Mouse (Mus musculus) monocyte, adult 5-6 weeks (primary cell): Measurements from ENCODE around the gene Gltpd2. TPM values are rescaled to one million over a fixed set of nuclear protein-coding genes. Genes with fewer than 3 reads are reported as not detected.

ENCODE experiments used
- ATAC-seq: fragments of 153-309, 156-312 bp; replicated peaks from 2 replicates; pipeline ENCODE4 v1.8.0; 2017; ENCODE audit warnings: mild to moderate bottlenecking; ENCODE audit not compliant: low TSS enrichment, insufficient number of reproducible peaks, severe bottlenecking, poor library complexity, low FRiP score
- total RNA-seq: library from RNA; stranded (forward); fragments of 200-1000, 200-491, 200-594 nt; gene quantifications from 3 replicates; pipeline ENCODE4 v1.2.3, GENCODE M21; 2017

Gltpd2 gene
- total RNA-seq, 1 experiment from 2014 or later, result not detected

DNA sequence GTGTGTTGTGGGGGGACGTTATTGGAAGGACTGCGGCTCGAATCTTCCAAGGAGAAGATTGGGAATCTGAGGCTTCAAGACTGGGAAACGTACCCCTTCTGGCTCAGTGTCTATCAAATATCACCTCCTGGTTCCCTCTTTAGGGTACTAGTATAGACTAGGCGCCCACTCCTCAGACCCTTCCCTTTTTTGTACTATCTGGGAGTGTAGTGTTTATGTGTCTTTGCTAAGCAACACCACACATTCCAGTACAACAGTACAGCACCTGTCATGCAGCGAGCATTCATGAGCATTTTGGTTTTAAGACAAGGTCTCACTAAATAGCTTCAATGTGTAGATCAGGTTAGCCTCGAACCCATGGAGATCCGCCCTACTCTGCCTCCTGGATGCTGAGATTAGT is 32.5 kb downstream of the Gltpd2 start:
- no peak for ATAC-seq

GRCm38 (mm10) chr11:70553940-70554339 is 34.9 kb downstream of the Gltpd2 start:
- no peak for ATAC-seq

- no peak for ATAC-seq
Observed at GRCm38 (mm10) chr11:70557545-70557944, 38.5 kb downstream of the Gltpd2 start.

GRCm38 (mm10) chr11:70561937-70562286 is 42.9 kb downstream of the Gltpd2 start:
- no peak for ATAC-seq

DNA sequence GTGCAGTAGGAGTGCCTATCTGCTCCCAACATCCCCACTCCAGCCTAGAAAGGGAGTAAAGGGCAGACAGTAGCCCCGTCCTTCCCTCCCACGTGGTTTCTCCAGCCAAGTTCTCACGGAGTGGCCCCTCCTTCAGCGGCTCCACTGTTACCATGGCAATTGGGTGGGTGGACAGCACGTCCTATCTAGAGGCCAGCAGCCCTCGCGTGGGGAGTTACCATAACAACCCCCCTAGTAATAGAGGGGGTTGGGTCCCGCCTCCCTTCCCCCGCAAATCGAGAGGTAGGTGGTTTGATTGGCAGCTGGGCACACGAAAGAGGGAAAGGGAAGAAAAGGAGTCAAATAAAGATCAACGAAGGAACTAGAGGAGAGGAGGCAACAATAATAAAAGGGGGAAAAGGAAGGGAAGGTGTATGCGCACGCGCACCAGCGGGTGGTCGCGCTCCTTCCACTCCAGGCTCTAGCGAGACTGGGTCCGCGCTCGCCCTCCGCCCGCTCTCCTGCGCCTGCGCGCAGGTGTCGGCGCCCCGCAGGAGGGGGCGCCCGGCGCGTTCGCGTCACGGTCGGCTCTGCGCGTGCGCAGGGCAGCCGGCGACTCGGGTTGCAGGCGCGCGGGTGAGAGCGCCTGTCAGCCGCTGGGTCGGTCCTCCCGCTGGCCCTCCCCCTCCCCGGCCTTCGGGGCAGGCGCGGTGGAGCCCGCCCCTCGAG is 43.4 kb downstream of the Gltpd2 start, which contains the start of gene Mink1:
Gene Mink1 (plus strand): TSS at position 595 of the 708 bp plus-strand sequence.
- ATAC-seq, result peak; percentile 40

GRCm38 (mm10) chr11:70562995-70563469 is 44.0 kb downstream of the Gltpd2 start:
- no peak for ATAC-seq

- ATAC-seq, result 0 out of 2 replicates have a peak, but pooled peaks have one; percentile 28
Observed at GRCm38 (mm10) chr11:70563470-70564275, 44.7 kb downstream of the Gltpd2 start.

DNA sequence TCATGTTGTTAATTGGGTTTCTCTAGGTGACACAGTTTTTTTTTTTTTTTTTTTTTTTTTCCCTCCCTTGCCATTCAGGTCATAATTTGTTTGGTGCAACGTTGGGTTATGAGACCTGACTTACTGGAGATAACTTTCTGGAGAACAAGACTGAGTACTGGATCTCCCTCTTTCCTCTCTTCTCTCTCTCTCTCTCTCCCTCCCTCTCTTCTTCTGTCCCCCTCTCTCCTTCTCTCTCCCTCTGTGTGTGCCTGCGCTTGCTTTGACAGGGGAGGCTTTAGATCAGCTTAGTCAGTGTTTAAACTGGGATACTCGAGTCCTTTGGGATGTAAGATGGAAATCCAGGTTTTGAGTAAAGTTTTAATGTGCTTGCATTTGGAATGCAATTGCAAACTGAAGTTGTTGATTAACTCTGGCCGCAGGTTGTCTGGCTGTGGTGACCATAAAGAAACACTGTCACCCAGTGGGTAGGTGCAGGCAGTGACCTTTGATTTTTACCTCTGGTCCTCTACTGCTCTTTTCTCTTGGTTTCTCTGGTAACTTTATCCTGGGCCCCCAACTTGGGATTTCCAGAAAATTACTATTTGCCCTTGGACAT is 45.4 kb downstream of the Gltpd2 start:
- no peak for ATAC-seq

DNA sequence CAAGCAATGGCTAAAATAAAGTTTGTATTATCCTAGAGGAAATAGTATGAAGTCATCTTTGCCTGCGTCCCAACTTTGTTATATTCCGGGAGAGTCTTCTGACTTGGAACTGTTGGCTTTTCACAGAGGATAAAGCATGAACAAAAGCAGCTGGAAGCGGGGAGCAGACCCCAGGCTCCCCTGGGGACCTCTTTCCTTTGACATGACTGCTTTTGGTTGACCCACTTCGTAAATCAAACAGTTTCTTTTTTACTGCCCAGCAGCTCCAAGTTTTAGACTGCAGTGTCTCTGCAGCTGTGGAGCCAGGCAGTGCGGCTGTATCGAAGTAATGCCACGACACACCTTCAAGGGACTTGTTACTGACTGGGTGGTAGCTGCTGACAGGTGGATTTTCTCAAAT is 47.6 kb downstream of the Gltpd2 start:
- no peak for ATAC-seq

Other genes starting within 250 kb of the Gltpd2 start
- gene Alox12e, start 196.6 kb upstream of the Gltpd2 start, total RNA-seq, result 2.5 TPM in 1 of 3 replicates, not detected in the others
- 1.6 to 43.2 TPM (median 41.4 TPM) in 3 replicates for gene Alox15, start 167.2 kb upstream of the Gltpd2 start, total RNA-seq
- gene Pelp1, start 109.2 kb upstream of the Gltpd2 start, total RNA-seq, result 1.6 to 4.9 TPM (median 2.1 TPM) in 3 replicates
- 94.2 to 148 TPM (median 113 TPM) in 3 replicates for gene Arrb2, start 86.6 kb upstream of the Gltpd2 start, total RNA-seq
- gene Med11, start 67.3 kb upstream of the Gltpd2 start, total RNA-seq, result 37.7 to 56.2 TPM (median 52.1 TPM) in 3 replicates
- 0.21 TPM in 1 of 3 replicates, not detected in the others for gene Zmynd15, start 59.8 kb upstream of the Gltpd2 start, total RNA-seq
- gene Cxcl16, start 59.2 kb upstream of the Gltpd2 start, total RNA-seq, result 1.6 to 3.5 TPM (median 2.8 TPM) in 3 replicates
- not detected in 3 replicates for gene Tm4sf5, start 14.0 kb upstream of the Gltpd2 start, total RNA-seq
- gene Vmo1, start 4.6 kb upstream of the Gltpd2 start, total RNA-seq, result not detected in 3 replicates
- 181 to 224 TPM (median 209 TPM) in 3 replicates for gene Psmb6, start 6.2 kb downstream of the Gltpd2 start, total RNA-seq
- gene Gm40193, start 13.7 kb downstream of the Gltpd2 start, total RNA-seq, result not detected in 3 replicates
- 5.1 to 22.0 TPM (median 11.1 TPM) in 3 replicates for gene Pld2, start 20.9 kb downstream of the Gltpd2 start, total RNA-seq
- gene Mink1, start 43.7 kb downstream of the Gltpd2 start, total RNA-seq, result 50.8 to 81.3 TPM (median 55.8 TPM) in 3 replicates
- not detected in 3 replicates for gene 4930544D05Rik, start 96.7 kb downstream of the Gltpd2 start, total RNA-seq
- gene Chrne, start 100.0 kb downstream of the Gltpd2 start, total RNA-seq, result 2.1 to 17.4 TPM (median 5.5 TPM) in 3 replicates
- gene Gp1ba, start 119.9 kb downstream of the Gltpd2 start, total RNA-seq, result 0.57 to 3.3 TPM in 2 of 3 replicates, not detected in the other
- gene Rnf167, start 128.0 kb downstream of the Gltpd2 start, total RNA-seq, result 89.4 to 129 TPM (median 90.9 TPM) in 3 replicates
- 41.1 to 62.6 TPM (median 43.5 TPM) in 3 replicates for gene Slc25a11, start 128.3 kb downstream of the Gltpd2 start, total RNA-seq
- 527 to 871 TPM (median 568 TPM) in 3 replicates for gene Pfn1, start 135.4 kb downstream of the Gltpd2 start, total RNA-seq
- 236 to 452 TPM (median 414 TPM) in 3 replicates for gene Eno3, start 138.0 kb downstream of the Gltpd2 start, total RNA-seq
- gene Spag7, start 150.2 kb downstream of the Gltpd2 start, total RNA-seq, result 49.1 to 78.2 TPM (median 76.7 TPM) in 3 replicates
- gene Camta2, start 168.9 kb downstream of the Gltpd2 start, total RNA-seq, result 8.9 to 20.6 TPM (median 15.7 TPM) in 3 replicates
- 0.53 TPM in 1 of 3 replicates, not detected in the others for gene Inca1, start 181.0 kb downstream of the Gltpd2 start, total RNA-seq
- 27.3 to 30.6 TPM (median 30.3 TPM) in 3 replicates for gene Kif1c, start 181.4 kb downstream of the Gltpd2 start, total RNA-seq
- 2.1 to 6.5 TPM (median 2.1 TPM) in 3 replicates for gene Zfp3, start 245.0 kb downstream of the Gltpd2 start, total RNA-seq